Mouse (Mus musculus) spleen, adult 2 months (tissue): ENCODE results near the gene Cd2bp2.

Source experiments
- CTCF ChIP-seq: fragments of 200-500 bp; IDR thresholded peaks from 2 replicates; pipeline ENCODE4 v1.5.1; 2011; ENCODE audit warnings: mild to moderate bottlenecking, inconsistent platforms; ENCODE audit not compliant: insufficient read depth, insufficient read length, insufficient replicate concordance; ENCODE audit errors: extremely low read depth
- POLR2A ChIP-seq: fragments of 200-500 bp; IDR thresholded peaks from 2 replicates; pipeline ENCODE4 v1.6.1; 2011; ENCODE audit warnings: low read depth, low read length, inconsistent platforms

- TF ChIP-seq CTCF (no peak), POLR2A (peak; percentile 71; the same call in 1 of the 2 replicates)
Observed at GRCm38 (mm10) chr7:127217901-127218642, 22.2 kb upstream of the Cd2bp2 start.
